Mouse (Mus musculus): Measurements from ENCODE around the gene Olfr1322.

Olfr1322 gene

GRCm38 (mm10) chrX:49891383-49891782, at the start of gene Olfr1322:
TSS of gene Olfr1322 (minus strand) at chrX:49891483.
- no peak for DNase-seq (ENCODE audit: low read depth in 1 of 2, low spot score in 2 of 2)

- no peak for DNase-seq (ENCODE audit: low read depth in 1 of 2, low spot score in 2 of 2)
Observed at GRCm38 (mm10) chrX:49877651-49878349, 13.5 kb downstream of the Olfr1322 start.

All from monocyte, adult 2 months (primary cell).